Mouse (Mus musculus): ENCODE measurements around the gene Snrk.

- TF ChIP-seq CTCF (conservative IDR thresholded peaks at IDR 0.05; ENCODE audit: insufficient read depth, insufficient read length, low read depth, low read length) (no peak), POLR2A (IDR thresholded peaks at IDR 0.05; ENCODE audit: low read depth, low read length) (no peak)
Measured at GRCm38 (mm10) chr9:122208311-122208710, 91.2 kb downstream of the Snrk start.

Data from kidney, adult 2 months (tissue).